Mouse (Mus musculus): Measurements from ENCODE around the gene Herc4. TPM values are rescaled to one million over a fixed set of nuclear protein-coding genes. Genes with fewer than 3 reads are reported as not detected.

The Herc4 gene
- total RNA-seq (2014; rRNA removed; ENCODE audit: low replicate concordance) (45.1 and 46.3 TPM in 2 replicates), polyA plus RNA-seq (2015; fragmentation: Nextera tagmentation; extraction: Ambion mirVana) (24.9 and 25.0 TPM in 2 replicates)

- TF ChIP-seq EP300 (IDR thresholded peaks at IDR 0.05; ENCODE audit: low read depth) (0 out of 2 replicates have a peak, but pooled peaks have one; percentile 8), CTCF (IDR thresholded peaks at IDR 0.05; ENCODE audit: low read depth) (no peak)
- ATAC-seq (ENCODE audit: insufficient read depth, low read depth), result peak; percentile 99
- WGBS, result under 1% methylated on average over 40 of the region's 44 CpGs
Measured at GRCm38 (mm10) chr10:63243493-63244054, at the start of gene Herc4. Herc4 (plus strand) TSS chr10:63243810.

DNA sequence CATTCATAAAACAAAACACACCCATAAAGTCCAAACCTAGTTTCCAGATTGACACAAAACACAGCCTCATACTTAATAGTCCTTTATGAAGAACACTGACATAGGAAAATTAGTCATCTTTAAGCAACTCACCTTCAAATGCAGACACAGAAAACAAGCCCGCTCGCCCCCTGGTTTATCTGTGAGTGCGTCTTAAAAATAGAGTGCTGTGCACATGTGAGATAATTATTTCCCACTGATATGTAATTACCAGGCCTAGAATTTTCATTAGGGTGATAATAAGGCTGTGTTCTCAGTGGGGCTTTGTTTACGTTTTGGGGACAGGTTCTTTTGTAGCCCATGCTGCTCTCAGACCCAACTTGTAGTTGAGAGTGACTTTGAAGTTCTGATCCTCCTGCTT is 44.6 kb upstream of the Herc4 start:
- Histone ChIP-seq H3K9ac (replicated peaks; ENCODE audit: low read depth, low read length) (no peak overlapping the region), H3K4me2 (ENCODE audit: low read depth, low read length) (peak overlapping the region; percentile 35), H3K36me3 (replicated peaks; ENCODE audit: control insufficient read depth, insufficient read depth, low read length) (no peaks in the 10 kb centered on the region), H3K9me3 (replicated peaks; ENCODE audit: control insufficient read depth, low read length) (no peaks in the 10 kb centered on the region), H3K27ac (ENCODE audit: low read depth) (no peak overlapping the region), H3K4me1 (ENCODE audit: control insufficient read depth, insufficient read depth) (peaks cover 4% of the 10 kb centered on the region; the same call in 1 of the 2 replicates), H3K4me3 (ENCODE audit: low read depth, low read length) (no peak overlapping the region), H3K27me3 (ENCODE audit: control insufficient read depth, insufficient read depth, low read length) (no peaks in the 10 kb centered on the region)
- DNase-seq (ENCODE audit: low spot score) (no peak), ATAC-seq (ENCODE audit: insufficient read depth, low read depth) (no peak)
- WGBS, result 34% methylated on average over 4 of the region's 4 CpGs
- TF ChIP-seq EP300 (IDR thresholded peaks at IDR 0.05; ENCODE audit: low read depth) (no peak), CTCF (IDR thresholded peaks at IDR 0.05; ENCODE audit: low read depth) (no peak)

More at GRCm38 (mm10) chr10:63243493-63244054, at the start of gene Herc4:
- Histone ChIP-seq H3K36me3 (replicated peaks; ENCODE audit: control insufficient read depth, insufficient read depth, low read length) (0 out of 2 replicates have a peak, but pooled peaks cover 4% of the 10 kb centered on the region), H3K9me3 (replicated peaks; ENCODE audit: control insufficient read depth, low read length) (no peaks in the 10 kb centered on the region), H3K27ac (ENCODE audit: low read depth) (peak within 1 kb of the TSS; percentile 99), H3K4me2 (ENCODE audit: low read depth, low read length) (peak within 1 kb of the TSS; percentile 79), H3K9ac (replicated peaks; ENCODE audit: low read depth, low read length) (peak within 1 kb of the TSS; percentile 96), H3K27me3 (ENCODE audit: control insufficient read depth, insufficient read depth, low read length) (no peaks in the 10 kb centered on the region), H3K4me3 (ENCODE audit: low read depth, low read length) (peak within 1 kb of the TSS; percentile 100), H3K4me1 (ENCODE audit: control insufficient read depth, insufficient read depth) (peaks cover 7% of the 10 kb centered on the region; the same call in 1 of the 2 replicates)
- DNase-seq (ENCODE audit: low spot score), result peak; percentile 97

- DNase-seq (ENCODE audit: low spot score), result no peak
- WGBS, result 59% methylated on average over 8 of the region's 8 CpGs
- TF ChIP-seq EP300 (IDR thresholded peaks at IDR 0.05; ENCODE audit: low read depth) (no peak), CTCF (IDR thresholded peaks at IDR 0.05; ENCODE audit: low read depth) (no peak)
- Histone ChIP-seq H3K4me3 (ENCODE audit: low read depth, low read length) (no peak overlapping the region), H3K27me3 (ENCODE audit: control insufficient read depth, insufficient read depth, low read length) (no peaks in the 10 kb centered on the region), H3K27ac (ENCODE audit: low read depth) (peak overlapping the region; percentile 34; the same call in 1 of the 2 replicates), H3K9me3 (replicated peaks; ENCODE audit: control insufficient read depth, low read length) (no peaks in the 10 kb centered on the region), H3K4me1 (ENCODE audit: control insufficient read depth, insufficient read depth) (peaks cover 4% of the 10 kb centered on the region; the same call in 1 of the 2 replicates), H3K36me3 (replicated peaks; ENCODE audit: control insufficient read depth, insufficient read depth, low read length) (no peaks in the 10 kb centered on the region), H3K9ac (replicated peaks; ENCODE audit: low read depth, low read length) (no peak overlapping the region), H3K4me2 (ENCODE audit: low read depth, low read length) (peak overlapping the region; percentile 56)
- ATAC-seq (ENCODE audit: insufficient read depth, low read depth), result no peak
Measured at GRCm38 (mm10) chr10:63201534-63201933, 42.1 kb upstream of the Herc4 start.

- Histone ChIP-seq H3K4me3 (ENCODE audit: low read depth, low read length) (peak overlapping the region; percentile 49), H3K27ac (ENCODE audit: low read depth) (peak overlapping the region; percentile 83), H3K9ac (replicated peaks; ENCODE audit: low read depth, low read length) (peak overlapping the region; percentile 53), H3K9me3 (replicated peaks; ENCODE audit: control insufficient read depth, low read length) (no peaks in the 10 kb centered on the region), H3K4me1 (ENCODE audit: control insufficient read depth, insufficient read depth) (peaks cover 4% of the 10 kb centered on the region; the same call in 1 of the 2 replicates), H3K36me3 (replicated peaks; ENCODE audit: control insufficient read depth, insufficient read depth, low read length) (no peaks in the 10 kb centered on the region), H3K4me2 (ENCODE audit: low read depth, low read length) (peak overlapping the region; percentile 56), H3K27me3 (ENCODE audit: control insufficient read depth, insufficient read depth, low read length) (no peaks in the 10 kb centered on the region)
- ATAC-seq (ENCODE audit: insufficient read depth, low read depth), result no peak
- WGBS, result 34% methylated on average over 3 of the region's 3 CpGs
- no peak for DNase-seq (ENCODE audit: low spot score)
- no peak for TF ChIP-seq CTCF (IDR thresholded peaks at IDR 0.05; ENCODE audit: low read depth)
- no peak for TF ChIP-seq EP300 (IDR thresholded peaks at IDR 0.05; ENCODE audit: low read depth)
Measured at GRCm38 (mm10) chr10:63203002-63203401, 40.6 kb upstream of the Herc4 start.

DNA sequence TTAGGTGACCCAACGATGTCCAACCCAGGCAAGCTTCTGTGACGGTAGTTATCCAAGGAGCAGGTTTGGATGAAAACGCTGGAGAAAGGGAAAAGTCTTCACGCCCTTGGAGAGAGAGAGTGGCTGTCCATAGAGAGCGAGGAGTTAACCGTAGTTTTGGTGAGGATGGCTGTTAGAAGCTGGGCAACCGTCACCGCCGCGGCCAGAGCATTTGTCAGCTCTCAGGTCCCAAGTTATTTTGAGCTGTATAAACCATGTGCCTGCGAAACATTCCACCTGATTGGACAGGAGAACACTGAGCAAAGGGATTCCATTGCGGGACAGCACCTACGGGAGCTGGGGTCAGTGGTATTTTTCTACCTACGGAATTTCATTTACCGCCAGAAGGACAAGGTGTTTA is 39.9 kb upstream of the Herc4 start, which contains the start of gene Mypn:
Mypn (minus strand) TSS at position 225 of the 400 bp plus-strand sequence.
- Histone ChIP-seq H3K36me3 (replicated peaks; ENCODE audit: control insufficient read depth, insufficient read depth, low read length) (no peaks in the 10 kb centered on the region), H3K9me3 (replicated peaks; ENCODE audit: control insufficient read depth, low read length) (no peaks in the 10 kb centered on the region), H3K27me3 (ENCODE audit: control insufficient read depth, insufficient read depth, low read length) (no peaks in the 10 kb centered on the region), H3K27ac (ENCODE audit: low read depth) (peak within 1 kb of the TSS; percentile 83), H3K4me1 (ENCODE audit: control insufficient read depth, insufficient read depth) (peaks cover 4% of the 10 kb centered on the region; the same call in 1 of the 2 replicates), H3K9ac (replicated peaks; ENCODE audit: low read depth, low read length) (peak within 1 kb of the TSS; percentile 53), H3K4me3 (ENCODE audit: low read depth, low read length) (peak within 1 kb of the TSS; percentile 49), H3K4me2 (ENCODE audit: low read depth, low read length) (peak within 1 kb of the TSS; percentile 56)
- TF ChIP-seq CTCF (IDR thresholded peaks at IDR 0.05; ENCODE audit: low read depth), result no peak
- no peak for TF ChIP-seq EP300 (IDR thresholded peaks at IDR 0.05; ENCODE audit: low read depth)
- peak; percentile 74 for DNase-seq (ENCODE audit: low spot score)
- WGBS, result 39% methylated on average over 15 of the region's 15 CpGs
- peak; percentile 94 for ATAC-seq (ENCODE audit: insufficient read depth, low read depth)
